Mouse (Mus musculus): Measurements from ENCODE around the gene Dpp6.

Dpp6 gene

GRCm38 (mm10) chr5:26816975-26817941 lies at the start of gene Dpp6:
TSS of gene Dpp6 (plus strand) at chr5:26817203.
- DNase-seq (ENCODE audit: low spot score), result no peak

DNA sequence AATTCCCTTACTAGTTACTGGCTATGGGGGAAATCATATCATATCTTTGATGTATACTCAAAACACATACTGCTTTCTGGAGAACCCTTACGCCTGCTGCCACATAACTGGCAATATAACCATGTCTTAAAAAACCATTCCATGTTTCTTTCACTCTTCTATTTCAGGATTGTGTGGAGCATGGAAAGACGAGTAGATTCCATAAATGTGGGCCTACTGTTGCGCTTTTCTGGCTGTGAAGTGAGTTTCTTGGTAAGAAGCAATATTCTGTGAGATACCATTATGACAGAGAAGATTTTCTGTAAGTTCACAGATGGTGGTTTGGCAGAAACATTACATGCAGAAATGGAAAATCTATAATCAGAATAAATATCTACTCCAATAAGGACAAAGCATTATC lies 33.0 kb upstream of the Dpp6 start:
- no peak for DNase-seq (ENCODE audit: low spot score)

GRCm38 (mm10) chr5:26795524-26795923 lies 21.5 kb upstream of the Dpp6 start:
- DNase-seq (ENCODE audit: low spot score), result no peak

- DNase-seq (ENCODE audit: low spot score), result no peak
These were observed 19.0 kb downstream of the Dpp6 start for GRCm38 (mm10) chr5:26835972-26836371.

DNA sequence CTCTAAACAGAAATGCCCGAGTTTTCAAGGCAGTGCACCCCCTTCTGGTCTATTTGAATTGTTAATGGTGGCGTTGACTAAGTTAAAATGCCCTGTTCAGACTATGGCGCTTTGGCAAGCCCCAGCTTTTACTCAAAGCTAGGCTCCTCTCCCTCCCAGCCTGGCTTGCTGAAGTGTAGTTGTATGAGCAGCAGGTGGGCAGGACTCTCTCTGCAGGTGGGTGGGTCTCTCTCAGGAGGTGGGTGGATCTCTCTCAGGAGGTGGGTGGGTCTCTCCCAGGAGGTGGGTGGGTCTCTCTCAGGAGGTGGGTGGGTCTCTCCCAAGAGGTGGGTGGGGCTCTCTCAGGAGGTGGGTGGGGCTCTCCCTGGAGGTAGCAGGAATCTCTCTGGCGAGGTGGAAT lies 24.1 kb downstream of the Dpp6 start:
- DNase-seq (ENCODE audit: low spot score), result no peak

DNA sequence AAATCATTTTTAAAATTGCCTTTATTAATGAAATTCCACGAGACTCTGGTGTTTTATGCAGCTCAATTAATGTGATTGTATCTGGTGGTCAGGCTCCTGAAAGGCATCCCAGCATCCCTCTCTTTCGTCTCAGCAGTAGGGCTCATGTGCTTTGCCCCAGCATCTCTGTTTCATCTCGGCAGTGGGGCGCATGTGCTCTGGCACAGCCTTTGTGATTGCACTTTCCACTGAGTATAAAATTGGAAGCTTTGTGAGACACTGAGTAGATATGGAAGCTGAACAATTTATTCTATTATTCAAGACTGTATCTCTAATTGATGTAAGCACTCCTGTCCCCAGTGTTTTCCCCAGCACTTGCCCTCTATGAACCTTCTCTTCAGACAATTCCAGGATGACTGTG lies 37.7 kb downstream of the Dpp6 start:
- no peak for DNase-seq (ENCODE audit: low spot score)

DNA sequence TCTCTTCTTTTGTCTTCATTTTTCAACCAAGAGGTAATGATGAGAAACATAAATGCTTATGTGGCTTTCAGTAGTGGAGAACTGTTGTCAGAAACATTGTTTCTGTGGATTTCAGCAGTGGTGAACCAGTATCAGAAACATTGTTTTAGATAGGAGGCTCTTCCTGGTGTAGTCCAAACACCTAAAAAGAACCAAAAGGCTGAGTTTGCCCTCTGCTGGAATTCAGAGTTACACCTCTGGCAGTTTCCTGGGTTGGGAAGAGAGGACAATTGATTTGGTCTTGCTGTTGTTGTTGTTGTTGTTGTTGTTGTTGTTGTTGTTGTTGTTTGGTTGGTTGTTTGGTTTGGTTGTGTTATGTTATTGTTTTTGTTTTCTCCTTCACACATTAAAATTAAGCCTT lies 58.4 kb downstream of the Dpp6 start:
- DNase-seq (ENCODE audit: low spot score), result no peak

DNA sequence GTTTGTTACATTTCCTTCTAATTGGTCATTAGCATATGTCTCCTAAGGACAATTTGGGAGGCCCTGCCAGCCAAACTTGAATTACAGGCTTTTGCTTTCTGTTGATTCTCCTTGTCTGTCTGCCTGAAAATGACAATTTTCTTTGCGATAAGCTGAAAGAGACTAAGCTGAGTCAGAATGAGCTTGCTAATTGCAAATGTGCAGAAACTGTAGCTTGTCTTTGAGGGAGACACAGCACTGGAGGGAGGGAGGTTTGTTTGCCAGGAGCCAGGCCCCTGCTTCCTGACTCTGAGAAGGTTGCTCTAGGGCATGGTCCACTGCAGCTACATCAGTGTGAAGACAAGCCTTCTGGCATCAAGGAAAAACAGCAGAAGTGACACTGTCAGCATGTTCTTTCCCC lies 70.5 kb downstream of the Dpp6 start:
- DNase-seq (ENCODE audit: low spot score), result no peak

DNA sequence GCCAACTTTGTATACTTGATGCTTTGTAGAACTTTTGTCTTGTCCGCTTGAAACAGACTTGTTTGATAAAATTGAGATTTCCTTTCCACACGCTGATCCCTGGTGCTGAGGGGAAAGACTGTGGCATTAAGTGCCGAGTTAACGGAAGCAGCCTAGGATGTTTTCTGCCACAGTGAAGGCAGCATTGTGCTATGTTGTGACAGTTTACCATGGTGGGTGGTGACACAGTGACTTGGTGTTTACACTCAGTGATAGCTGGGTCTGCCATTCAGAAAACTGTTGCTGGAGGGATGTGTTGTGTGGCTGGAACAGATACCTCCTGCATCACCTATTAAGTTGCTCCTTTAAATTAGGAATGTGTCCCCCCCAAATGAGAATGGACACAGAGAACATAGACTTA lies 71.1 kb downstream of the Dpp6 start:
- no peak for DNase-seq (ENCODE audit: low spot score)

DNA sequence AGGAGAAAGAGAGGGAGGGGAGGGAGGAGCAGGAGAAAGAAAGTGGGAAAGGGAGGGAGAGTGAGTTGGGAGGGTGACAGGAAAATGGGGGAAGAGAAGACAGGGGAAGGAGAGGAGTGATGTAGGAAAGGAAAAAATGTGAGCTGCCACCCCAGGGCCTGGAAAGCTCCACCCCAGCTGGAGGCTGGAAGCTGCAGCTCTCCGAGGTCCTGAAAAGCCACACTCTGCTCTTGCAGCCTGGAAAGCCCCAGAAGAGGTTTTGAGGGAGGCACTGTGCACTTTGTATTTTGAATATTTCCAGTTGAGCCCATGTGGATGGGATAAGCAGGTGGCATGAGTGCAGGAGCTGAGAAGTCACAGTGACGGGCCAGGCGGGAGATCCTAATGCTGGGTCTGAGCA lies 77.3 kb downstream of the Dpp6 start:
- no peak for DNase-seq (ENCODE audit: low spot score)

DNA sequence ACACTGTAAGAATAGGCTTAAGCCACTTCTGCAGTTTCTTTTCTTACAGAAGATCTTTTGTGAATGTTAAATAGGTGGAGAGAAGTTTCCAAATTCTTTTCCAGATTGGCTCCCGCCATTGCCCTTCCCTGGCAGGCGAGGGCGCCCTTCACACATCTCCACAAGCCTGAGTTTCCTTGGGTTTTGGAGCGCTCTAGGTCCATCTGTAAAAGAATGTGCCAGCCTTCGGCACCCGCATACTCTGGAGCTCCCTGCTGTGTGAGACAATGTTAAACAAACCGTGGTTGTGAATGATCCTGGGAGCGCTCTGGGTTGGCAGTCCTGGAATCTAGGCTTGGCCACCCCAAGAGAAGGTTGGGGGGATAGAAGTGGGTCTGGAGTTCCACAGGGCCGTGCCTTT lies 86.8 kb downstream of the Dpp6 start:
- DNase-seq (ENCODE audit: low spot score), result no peak

DNA sequence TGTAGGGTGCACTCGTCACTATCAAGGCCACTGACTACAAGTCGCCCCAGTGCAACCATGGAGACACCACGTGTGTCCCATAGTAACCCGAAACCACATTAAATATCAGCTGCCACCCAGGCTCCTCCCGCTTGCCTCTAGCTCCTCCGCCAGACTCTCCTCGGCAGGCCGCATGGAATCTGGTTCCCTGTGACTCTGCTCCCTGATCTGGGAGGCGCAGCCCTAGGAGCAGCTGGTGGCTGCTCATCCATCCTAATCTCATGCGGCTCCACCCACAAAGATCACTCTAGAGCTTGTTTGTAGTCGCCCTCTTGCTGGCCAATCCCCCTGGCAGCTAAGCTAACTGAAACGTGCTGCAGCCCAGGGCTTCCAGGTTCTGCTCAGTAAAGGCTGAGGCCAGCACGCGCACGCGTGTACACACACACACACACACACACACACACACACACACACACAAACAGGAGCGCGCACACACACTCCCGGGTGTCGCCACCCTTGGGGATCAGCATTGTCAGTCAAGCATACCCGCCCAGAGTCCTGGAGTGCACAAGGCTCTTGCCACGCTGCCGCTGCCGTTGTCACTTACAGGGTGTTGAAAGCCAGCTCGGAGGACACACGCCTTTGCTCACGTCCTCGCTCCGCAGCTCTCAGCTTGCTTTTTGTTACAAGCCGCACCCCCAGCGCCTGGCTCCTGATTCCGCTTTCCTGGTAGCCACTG lies 87.5 kb downstream of the Dpp6 start:
- DNase-seq (ENCODE audit: low spot score), result no peak

DNA sequence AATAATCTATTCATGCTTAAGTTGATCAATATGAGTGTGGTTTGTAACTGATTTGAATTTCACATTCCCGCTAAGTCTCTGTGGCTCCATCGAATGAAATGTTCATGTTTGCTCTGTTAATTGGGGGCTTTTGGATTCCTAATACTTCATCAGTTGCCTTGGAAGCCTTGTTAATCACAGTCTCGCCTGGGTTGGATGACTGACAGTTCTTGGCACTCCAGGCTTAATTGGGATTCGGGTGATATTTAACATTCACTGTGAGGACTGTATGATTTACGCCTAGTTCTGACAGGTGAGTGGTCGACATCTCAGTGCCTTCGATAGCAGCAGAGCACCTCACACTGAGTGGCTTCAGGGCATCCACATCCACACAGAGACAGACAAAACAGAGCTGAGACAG lies 90.1 kb downstream of the Dpp6 start:
- no peak for DNase-seq (ENCODE audit: low spot score)

- no peak for DNase-seq (ENCODE audit: low spot score)
These were observed 91.6 kb downstream of the Dpp6 start for GRCm38 (mm10) chr5:26908612-26909011.

DNA sequence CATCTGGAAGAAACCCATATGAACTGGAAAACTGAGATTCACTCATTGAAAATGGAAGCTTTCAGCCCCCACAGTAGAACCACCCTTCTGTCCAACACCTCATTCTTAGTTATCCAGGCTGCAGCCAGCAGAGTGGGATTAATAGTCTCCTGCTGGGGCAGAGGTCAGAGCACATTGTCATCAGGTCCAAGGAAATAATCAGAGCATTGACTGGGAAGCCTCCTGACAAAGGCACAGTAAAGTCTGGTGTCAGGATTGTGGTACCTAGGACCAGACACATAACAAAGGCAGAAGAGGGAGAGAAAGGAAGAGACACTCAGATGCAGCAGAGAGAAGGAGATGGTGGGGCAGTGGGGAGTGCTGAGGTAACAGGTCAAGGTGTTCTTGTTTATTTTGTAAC lies 93.3 kb downstream of the Dpp6 start:
- DNase-seq (ENCODE audit: low spot score), result no peak

GRCm38 (mm10) chr5:26911965-26912364 lies 95.0 kb downstream of the Dpp6 start:
- no peak for DNase-seq (ENCODE audit: low spot score)

DNA sequence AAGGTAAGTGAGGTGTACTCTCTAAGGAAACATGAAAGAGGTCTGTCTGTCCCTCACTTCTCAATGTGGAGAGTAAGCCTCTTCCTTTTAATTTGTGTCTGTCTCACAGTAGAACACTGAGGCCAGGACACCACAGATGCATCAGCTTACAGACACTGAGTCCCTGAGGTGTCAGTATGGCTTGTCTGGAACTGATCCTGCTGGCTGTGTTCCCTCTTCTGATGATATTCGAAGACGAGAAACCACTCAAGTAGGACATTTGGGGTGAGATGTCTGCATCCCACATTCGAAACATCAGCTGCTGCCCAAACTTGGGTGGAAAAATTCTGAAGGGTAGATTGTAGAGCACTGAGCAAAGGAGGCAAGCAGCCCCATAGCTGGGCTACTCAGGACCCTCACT lies 101.8 kb downstream of the Dpp6 start:
- DNase-seq (ENCODE audit: low spot score), result no peak

- DNase-seq (ENCODE audit: low spot score), result no peak
These were observed 107.5 kb downstream of the Dpp6 start for GRCm38 (mm10) chr5:26924552-26924951.

DNA sequence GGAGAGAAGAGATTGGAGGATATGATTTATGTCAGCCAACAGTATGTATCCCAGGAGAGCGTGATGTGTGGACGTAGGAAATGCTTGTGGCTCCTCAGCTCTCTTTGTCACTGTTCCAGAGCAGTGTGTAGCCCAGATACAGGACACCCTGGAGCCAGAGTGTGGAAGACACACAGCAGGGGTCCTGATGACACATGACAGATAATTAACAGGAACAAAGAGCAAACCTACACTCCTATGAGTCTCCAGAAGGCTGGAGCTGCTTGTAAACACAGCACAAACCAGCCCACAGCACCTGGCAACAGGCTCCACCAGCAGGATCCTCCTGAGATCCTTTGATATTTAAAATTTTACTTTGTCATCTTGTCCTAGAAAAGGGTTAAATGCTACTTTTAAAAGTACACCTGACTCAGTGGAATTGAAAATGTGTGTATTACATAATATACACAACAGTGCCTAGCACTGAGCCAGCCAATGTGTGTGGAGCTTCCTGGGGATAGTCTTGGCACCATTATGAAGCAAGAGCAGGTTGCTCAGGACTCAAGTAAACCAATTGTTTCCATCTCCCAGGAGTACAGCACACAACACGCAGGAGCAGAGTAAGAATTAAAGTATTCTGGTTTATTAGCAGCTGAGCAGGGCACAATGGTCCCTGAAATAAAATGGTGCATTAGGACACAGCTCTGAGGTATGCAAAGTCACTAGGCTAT lies 115.6 kb downstream of the Dpp6 start:
- no peak for DNase-seq (ENCODE audit: low spot score)

DNA sequence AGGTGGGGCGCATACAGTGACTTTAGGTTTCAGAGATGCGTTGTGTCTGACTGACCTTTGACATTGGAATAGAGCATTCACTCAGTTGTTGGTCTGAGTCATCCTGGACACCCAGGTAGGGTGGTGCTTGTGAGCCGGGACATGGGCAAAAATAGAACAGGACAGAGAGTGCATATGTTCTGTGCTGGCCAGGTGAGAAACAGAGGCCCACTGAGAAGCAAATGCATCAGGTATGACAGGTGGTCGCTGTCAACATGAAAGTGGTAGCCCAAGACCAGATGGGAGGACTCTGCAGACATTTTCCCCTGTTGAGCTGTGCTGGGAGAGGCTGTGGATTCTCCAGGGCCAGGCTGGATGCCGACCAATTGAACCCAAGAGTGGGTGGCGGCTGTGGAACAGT lies 117.9 kb downstream of the Dpp6 start:
- no peak for DNase-seq (ENCODE audit: low spot score)

DNA sequence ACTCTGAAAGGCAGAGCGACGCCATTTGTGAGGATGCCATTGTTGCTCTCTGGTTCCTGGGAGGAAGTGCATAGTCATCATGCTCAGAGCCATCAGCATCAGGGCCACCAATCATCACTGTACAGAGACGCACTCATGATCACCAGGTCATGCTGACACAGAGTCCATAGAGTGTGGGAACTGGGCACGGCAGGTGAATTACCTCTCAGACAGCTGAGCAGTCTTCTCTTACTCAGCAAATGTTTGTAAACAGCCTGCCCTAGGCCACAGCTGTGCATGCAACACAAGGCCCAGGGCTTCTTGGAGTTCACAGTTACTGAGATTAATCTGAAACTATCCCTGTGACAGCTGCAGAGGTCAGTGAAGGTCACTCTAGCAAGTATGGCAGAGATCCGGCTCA lies 124.5 kb downstream of the Dpp6 start:
- no peak for DNase-seq (ENCODE audit: low spot score)

DNA sequence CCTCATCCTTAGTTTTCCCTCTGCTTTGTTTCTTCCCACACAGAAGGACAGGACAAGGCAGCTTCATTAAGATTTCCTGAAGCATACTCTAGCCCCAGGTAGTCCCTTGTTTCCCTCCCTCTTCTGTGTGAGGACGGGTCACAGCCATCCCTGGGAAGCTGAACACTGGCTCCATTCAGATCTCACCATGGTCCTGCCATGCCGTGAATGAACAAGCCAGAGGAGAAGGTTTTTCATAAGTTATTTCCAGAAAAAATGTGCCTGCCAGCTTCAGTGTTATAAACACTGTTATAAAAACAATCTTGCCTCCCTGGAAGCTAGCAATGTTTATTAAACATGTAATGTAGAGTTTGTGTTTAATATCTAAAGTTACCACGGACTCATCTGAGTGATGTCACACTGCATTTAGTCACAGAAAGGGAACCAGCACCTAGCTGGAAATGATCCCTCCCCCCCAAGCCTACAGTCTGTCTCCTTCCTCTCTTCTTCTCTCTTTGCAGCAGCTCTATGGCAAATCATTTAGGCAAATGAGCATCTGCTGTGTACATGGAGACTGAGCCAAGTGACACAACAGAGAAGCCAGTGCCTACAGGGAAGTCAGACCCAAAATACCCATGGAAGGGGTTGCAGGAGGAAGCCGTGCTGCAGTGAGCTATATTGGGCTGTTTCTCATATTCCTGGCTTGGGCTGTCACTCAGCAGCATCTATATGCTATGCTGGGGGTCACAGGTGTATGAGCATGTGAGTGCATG lies 128.3 kb downstream of the Dpp6 start:
- DNase-seq (ENCODE audit: low spot score), result no peak
